Mouse (Mus musculus): ENCODE measurements around the gene B4galnt1.
A peak's percentile ranks its signal among the peaks of the same experiment; 100 is the strongest.

DNA sequence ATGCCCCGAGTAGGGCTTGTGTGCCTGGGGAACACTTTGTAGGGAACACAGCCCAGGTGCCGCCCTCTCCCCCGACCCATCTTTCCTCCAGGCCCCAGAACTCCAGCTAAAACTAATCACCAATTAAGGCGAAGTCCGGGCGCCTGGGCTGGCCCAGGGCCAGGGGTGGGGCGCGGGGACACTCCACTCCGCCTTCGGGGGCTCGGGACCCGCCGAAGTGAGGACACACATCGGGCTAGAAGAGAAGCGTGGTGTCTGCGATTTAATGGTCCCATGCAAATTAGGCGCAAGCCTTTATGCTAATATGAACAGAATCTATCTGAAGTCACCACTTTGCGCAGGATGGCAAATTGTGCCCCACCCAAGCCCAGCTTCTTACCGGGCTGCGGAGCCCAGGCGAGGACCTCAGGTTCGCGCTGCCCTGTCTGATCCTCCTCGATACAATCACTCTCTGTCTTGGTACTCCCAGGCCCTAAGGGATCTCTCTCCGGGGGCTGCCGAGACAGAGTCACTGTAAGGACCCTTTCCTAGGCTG lies 24.2 kb downstream of the B4galnt1 start:
- TF ChIP-seq CTCF (IDR thresholded peaks at IDR 0.05 in 2 of 3, conservative IDR thresholded peaks at IDR 0.05 in 1 of 3; ENCODE audit: control insufficient read depth in 1 of 3, insufficient read depth in 1 of 3, low read depth in 2 of 3, low read length in 3 of 3, poor library complexity in 1 of 3, severe bottlenecking in 1 of 3) (no peak), EP300 (IDR thresholded peaks at IDR 0.05; ENCODE audit: low read depth in 1 of 2, low read length in 2 of 2) (no peak), BHLHE40 (IDR thresholded peaks at IDR 0.05; ENCODE audit: borderline replicate concordance, low read depth, low read length) (no peak), USF2 (IDR thresholded peaks at IDR 0.05; ENCODE audit: borderline replicate concordance in 1 of 2, insufficient read depth in 1 of 2, low read depth in 1 of 2, low read length in 2 of 2) (no peak), MAZ (IDR thresholded peaks at IDR 0.05; ENCODE audit: low read depth, low read length) (peak; percentile 53; the same call in 1 of the 2 replicates), JUND (IDR thresholded peaks at IDR 0.05; ENCODE audit: low read depth, low read length) (no peak), ELF1 (IDR thresholded peaks at IDR 0.05; ENCODE audit: low read depth, low read length) (0 out of 2 replicates have a peak, but pooled peaks have one; percentile 28), HCFC1 (IDR thresholded peaks at IDR 0.05; ENCODE audit: low read depth, low read length) (peak; percentile 51; the same call in 1 of the 2 replicates), NRF1 (IDR thresholded peaks at IDR 0.05; ENCODE audit: insufficient read depth, low read depth, low read length, poor library complexity, severe bottlenecking) (peak; percentile 52; the same call in 1 of the 2 replicates), MAFK (IDR thresholded peaks at IDR 0.05; ENCODE audit: borderline replicate concordance, low read depth, low read length) (no peak), TBP (IDR thresholded peaks at IDR 0.05; ENCODE audit: low read depth, low read length) (peak; percentile 48; the same call in 1 of the 2 replicates), SIN3A (IDR thresholded peaks at IDR 0.05; ENCODE audit: low read length) (peak; percentile 51; the same call in 1 of the 2 replicates), MAX (IDR thresholded peaks at IDR 0.05; ENCODE audit: low read length) (peak; percentile 83)

Measured in MEL (cell line).